Mouse (Mus musculus) right cerebral cortex, postnatal 14 days (tissue): Measurements from ENCODE around the gene Snrpf.

Source experiments
- DNase-seq: peaks from one replicate; pipeline ENCODE4 v3.0.0; 2022

Snrpf gene

DNA sequence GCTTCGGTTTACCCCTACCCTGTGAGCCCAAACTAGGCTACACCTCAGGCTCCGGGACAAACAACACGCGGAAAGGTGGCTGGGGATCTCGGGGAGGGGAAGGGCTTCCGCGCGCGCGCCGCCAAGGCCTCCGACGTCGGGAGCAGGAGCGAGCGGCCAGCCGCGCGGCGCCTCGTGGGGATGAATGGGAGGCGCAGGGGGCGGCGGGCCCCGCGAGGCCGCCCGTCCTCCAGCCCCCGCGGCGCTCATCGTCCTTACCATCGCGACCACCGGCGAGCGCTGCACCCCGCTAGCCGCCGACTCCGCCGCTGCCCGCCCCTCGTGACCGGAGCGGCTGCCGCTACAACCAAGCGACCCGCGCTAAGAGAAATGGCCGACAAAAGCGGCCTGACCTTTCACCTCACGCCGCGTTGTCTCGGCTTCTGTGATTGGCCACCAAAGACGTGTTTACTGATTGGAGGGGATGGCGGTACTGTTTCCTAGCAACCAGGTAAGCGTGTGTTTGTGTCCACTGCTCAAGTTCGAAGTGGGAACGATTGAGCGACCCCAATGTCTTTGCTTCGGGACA lies at the start of gene Snrpf:
Snrpf (minus strand) TSS at position 426 of the 568 bp plus-strand sequence.
- DNase-seq = peak; percentile 89

- DNase-seq = no peak
Measured at GRCm38 (mm10) chr10:93635941-93636340, 46.4 kb upstream of the Snrpf start.

DNA sequence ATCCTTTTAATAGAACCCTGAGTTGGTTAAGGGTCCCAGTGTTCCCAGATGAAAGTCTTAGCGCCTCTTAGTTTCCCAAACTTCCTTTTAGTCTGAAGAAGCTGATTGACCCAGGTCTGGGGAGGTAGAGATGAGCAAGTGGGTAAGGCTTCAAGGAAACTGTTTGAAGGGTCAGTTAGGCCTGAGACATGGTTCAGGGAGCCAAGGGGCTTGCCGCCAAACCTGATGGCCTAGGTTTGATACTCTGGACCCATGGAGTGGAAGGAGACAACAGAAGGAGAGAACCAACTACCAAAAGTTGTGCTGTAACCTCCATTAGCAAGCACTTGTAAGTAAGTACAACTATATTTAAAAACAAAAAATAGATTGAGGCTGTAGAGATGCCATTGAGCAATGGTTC lies 44.5 kb upstream of the Snrpf start:
- no peak for DNase-seq

- DNase-seq = peak; percentile 25
Measured at GRCm38 (mm10) chr10:93633563-93633962, 44.1 kb upstream of the Snrpf start.

DNA sequence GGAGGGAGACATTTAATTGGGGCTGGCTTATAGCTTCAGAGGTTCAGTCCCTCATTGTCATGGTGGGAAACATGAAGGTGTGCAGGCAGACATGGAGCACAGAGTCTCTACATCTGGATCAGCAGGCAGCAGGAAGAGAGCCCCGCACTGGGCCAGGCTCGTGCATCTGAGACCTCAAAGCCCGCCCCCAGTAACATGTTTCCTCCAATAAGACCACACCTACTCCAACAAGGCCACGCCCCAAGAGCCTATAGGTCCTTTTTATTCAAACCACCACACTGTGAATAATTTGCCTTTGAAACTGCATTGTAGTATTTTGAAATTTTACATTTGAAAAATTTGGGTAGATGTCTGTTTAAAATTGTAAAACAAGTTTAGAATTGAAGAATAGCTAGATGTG lies 42.6 kb upstream of the Snrpf start:
- DNase-seq = no peak

- DNase-seq = no peak
Measured at GRCm38 (mm10) chr10:93630310-93630709, 40.8 kb upstream of the Snrpf start.

DNA sequence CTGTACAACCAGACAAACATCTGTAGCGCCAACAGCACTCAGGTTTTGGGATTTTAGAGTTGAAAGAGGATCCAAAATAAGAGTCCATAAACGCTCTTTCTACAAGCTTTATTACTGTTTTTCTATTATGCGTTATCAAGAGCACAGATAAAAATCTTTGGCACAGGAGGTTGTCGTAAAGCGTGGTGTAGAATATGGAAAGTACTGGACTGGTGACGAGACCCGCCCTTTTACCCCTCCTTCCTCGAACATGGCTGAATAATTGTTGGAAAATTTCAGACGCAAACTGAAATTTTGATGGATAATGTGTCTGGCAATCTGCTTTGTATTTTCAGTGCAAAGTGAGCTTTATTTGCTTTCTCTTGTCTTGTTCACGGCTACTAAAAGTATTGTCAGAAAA lies 34.6 kb upstream of the Snrpf start:
- no peak for DNase-seq

GRCm38 (mm10) chr10:93623725-93624124 lies 34.2 kb upstream of the Snrpf start:
- DNase-seq = no peak

GRCm38 (mm10) chr10:93620438-93621179 lies 31.1 kb upstream of the Snrpf start:
- DNase-seq = no peak

DNA sequence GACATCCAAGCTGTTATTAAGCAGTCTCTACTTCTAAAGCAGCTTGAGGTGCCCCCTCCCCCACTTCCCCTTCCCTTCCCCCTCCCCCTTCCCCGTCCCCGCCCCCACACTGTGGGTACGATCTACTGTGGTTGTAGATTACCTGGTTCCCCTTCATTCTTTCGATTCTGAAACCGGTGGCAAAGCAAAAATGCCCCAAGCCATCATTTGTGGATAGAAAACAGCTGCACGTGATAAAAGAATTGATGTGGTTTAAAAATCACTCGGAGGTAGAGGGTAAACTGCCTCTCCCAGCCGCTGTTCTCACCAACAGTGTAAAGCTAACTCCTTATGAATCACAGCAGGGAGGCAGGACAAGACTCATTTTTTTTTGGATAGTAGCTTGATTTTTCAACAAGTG lies 25.3 kb upstream of the Snrpf start:
- DNase-seq = no peak

DNA sequence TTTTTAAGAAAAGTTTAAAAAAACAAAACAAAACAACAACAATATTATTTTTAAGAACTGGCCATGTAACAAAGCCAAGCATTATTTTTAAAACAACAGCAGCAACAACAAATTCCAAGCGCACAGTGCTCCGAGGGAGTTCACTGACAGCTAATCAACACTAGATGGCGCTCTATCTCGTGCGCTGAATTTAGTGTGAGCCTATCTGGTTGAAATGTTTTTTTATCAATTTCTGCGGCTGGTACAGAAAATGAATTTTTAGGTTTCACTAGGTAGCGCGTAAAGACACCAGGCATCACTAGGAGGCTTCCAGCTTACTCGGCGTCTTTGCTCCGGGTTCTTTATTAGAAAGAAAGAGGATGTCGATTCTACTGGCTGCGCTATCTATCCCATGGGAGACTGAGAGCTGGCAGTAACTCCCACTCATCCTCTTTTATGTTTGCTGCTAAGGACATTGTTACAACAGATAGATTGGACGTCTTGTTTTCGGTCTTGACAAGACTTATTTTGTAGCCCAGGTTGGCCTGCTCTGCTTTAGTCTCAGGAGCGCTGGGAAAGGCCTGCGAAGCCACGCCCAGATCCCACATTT lies 22.0 kb upstream of the Snrpf start:
- DNase-seq = no peak

DNA sequence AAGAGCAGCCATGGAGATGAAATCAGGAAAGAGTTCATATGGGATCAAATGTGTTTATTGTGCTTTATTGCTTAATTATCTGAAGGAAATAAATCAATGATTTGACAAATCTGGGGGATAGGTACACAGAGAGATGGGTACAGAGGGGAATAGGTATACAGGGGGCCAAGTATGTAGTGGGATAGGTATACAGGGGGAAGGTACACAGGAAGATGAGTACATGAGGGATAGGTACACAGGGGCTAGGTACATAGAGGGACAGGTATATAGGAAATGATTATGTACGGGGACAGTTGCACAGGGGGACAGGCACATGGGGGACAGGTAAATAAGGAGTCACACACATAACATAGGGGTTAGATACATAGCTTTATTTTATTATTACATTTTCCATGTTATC lies 21.4 kb upstream of the Snrpf start:
- no peak for DNase-seq

- no peak for DNase-seq
Measured at GRCm38 (mm10) chr10:93609236-93609635, 19.7 kb upstream of the Snrpf start.

- DNase-seq = no peak
Measured at GRCm38 (mm10) chr10:93608051-93608450, 18.5 kb upstream of the Snrpf start.

GRCm38 (mm10) chr10:93606326-93606725 lies 16.8 kb upstream of the Snrpf start:
- no peak for DNase-seq

GRCm38 (mm10) chr10:93603256-93603655 lies 13.8 kb upstream of the Snrpf start:
- DNase-seq = no peak

GRCm38 (mm10) chr10:93602309-93602708 lies 12.8 kb upstream of the Snrpf start:
- DNase-seq = no peak

DNA sequence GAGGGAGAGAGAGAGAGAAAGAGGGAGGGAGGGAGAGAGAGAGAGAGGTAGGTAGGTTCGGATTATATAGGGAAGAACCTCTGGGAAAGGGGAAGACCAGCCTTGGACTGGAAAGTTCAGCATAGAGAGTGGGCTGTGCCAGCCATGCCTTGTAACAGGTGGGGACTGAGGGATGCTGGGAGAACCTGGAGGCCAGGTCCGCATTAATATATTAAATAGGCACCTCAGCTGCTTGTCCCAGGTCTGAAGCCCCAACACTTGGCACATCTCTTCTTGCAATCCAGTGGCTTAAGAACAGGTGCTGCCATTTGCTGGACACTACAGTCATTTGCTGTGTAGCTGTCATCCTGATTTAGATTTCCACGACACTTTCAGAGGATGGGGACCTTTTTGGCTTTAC lies 7.1 kb upstream of the Snrpf start:
- DNase-seq = no peak

- no peak for DNase-seq
Measured at GRCm38 (mm10) chr10:93595831-93596230, 6.3 kb upstream of the Snrpf start.

DNA sequence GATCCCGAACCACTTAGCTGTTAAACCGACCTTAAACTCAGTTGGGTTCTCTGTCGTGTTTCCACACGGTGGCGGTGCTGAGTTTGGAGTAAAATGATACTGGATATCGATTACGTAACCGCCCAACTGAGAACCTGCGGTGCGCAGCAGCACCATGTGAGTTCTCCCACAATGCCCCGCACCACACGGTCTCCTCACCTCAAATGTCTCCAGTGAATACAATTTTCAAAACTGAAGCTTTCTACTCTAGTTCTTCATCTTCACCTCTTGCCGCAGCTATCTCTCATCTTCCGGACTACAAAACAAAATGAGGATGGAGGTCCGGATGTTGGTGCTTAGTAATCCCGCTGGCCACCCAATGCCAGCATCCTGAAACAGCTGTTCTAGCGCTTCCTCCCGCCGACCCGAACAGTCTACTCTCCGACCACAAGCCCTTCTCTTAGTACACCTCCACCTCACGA lies 4.5 kb upstream of the Snrpf start:
- peak; percentile 92 for DNase-seq

DNA sequence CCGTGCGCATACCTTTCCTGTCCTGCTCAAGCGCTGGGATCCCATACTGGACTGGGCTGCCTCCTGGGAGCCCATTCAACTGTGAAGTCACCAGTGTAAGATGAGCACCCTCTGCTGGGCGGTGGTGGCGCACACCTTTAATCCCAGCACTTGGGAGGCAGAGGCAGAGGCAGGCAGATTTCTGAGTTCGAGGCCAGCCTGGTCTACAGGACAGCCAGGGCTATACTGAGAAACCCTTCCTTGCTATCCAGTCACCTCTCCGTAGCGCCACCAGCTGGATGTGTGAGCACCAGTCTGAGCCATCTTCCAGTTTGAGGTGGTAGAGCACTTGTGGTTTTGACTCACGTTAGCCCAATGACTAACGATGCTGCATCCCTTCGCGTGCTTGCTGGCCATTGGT lies 3.0 kb upstream of the Snrpf start:
- DNase-seq = peak; percentile 18

DNA sequence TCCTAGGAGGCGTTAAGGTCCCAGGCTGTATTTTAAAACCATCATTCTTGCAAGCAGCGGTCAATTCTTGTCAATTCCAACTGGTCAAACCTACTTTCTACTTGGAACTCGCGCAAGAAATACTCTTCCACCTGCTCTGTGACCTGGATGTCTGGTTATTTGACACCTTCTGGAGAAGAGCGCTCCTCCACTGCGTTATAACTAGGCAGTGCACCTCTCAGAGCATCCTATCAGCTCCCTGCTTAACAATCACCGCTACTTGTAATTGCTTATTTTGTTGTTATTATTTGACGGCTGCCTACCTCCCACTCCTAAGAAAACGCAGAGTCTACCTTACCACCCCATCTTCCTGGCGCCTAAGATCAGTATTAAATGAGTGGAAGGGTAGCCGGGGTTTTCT lies 710 bp downstream of the Snrpf start:
- DNase-seq = no peak

DNA sequence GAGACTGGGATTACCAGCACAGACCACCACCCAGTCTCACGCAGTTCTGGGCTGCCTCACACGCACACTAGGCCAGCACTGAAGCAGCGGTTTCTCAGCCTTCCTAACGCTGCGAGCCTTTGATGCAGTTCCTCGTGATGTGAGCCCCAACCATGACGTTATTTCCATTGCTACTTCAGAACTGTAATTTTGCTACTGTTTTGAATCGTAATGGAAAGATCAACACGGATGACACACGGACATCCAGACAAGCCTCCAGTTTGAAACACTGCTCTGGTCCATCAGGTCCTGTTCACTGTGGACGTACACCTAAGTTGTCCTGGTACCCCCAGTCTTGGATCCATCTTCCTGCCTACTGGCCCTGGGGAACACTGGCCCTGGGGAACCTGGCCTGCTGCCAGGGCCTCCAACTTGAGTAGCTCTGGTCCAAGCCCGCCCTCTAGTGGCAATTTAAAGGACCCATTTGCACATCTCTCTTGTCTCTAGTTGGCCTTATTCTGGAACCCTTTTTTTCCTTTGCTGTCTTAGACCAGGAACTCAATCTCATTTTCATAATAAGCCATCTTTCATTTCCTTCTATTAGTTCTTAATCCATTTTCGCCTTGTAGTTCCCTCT lies 12.1 kb downstream of the Snrpf start:
- peak; percentile 86 for DNase-seq

- DNase-seq = no peak
Measured at GRCm38 (mm10) chr10:93575960-93576359, 13.5 kb downstream of the Snrpf start.
